Mouse (Mus musculus): Measurements from ENCODE around the gene Otud7b. TPM values are rescaled to one million over a fixed set of nuclear protein-coding genes. Genes with fewer than 3 reads are reported as not detected.

The Otud7b gene
- polyA plus RNA-seq, 2 experiments = 14.3 to 20.9 TPM

GRCm38 (mm10) chr3:96133327-96133905 lies 29.1 kb downstream of the Otud7b start:
- H3K36me3 ChIP-seq (ENCODE audit: control insufficient read depth, insufficient read depth, low read length) = peaks cover 20% of the 10 kb centered on the region
- H3K4me1 ChIP-seq (ENCODE audit: control insufficient read depth, insufficient read depth, low read length) = no peaks in the 10 kb centered on the region
- no peaks in the 10 kb centered on the region for H3K9me3 ChIP-seq (ENCODE audit: control insufficient read depth, low read length)
- no peak overlapping the region for H3K4me3 ChIP-seq (replicated peaks; ENCODE audit: low read length)
- no peak overlapping the region for H3K4me2 ChIP-seq (replicated peaks; ENCODE audit: low read depth, low read length, severe bottlenecking)
- no peak for ATAC-seq (ENCODE audit: low FRiP score, low read depth)
- 75% methylated on average over 11 of the region's 11 CpGs for WGBS
- TF ChIP-seq POLR2A (IDR thresholded peaks at IDR 0.05; ENCODE audit: borderline replicate concordance, extremely low read depth, insufficient read depth, insufficient read length) = no peak
- H3K27ac ChIP-seq (replicated peaks; ENCODE audit: low read depth, low read length) = no peak overlapping the region
- H3K27me3 ChIP-seq (ENCODE audit: control insufficient read depth, insufficient read depth, low read length) = no peaks in the 10 kb centered on the region
- no peak overlapping the region for H3K9ac ChIP-seq (ENCODE audit: low read depth, low read length, severe bottlenecking)
- no peak for DNase-seq (ENCODE audit: low spot score)

- Histone ChIP-seq H3K36me3 (ENCODE audit: control insufficient read depth, insufficient read depth, low read length) (peaks cover 29% of the 10 kb centered on the region), H3K9ac (ENCODE audit: low read depth, low read length, severe bottlenecking) (no peak overlapping the region), H3K4me1 (ENCODE audit: control insufficient read depth, insufficient read depth, low read length) (no peaks in the 10 kb centered on the region), H3K9me3 (ENCODE audit: control insufficient read depth, low read length) (no peaks in the 10 kb centered on the region), H3K4me2 (replicated peaks; ENCODE audit: low read depth, low read length, severe bottlenecking) (no peak overlapping the region), H3K27ac (replicated peaks; ENCODE audit: low read depth, low read length) (no peak overlapping the region), H3K4me3 (replicated peaks; ENCODE audit: low read length) (no peak overlapping the region), H3K27me3 (ENCODE audit: control insufficient read depth, insufficient read depth, low read length) (no peaks in the 10 kb centered on the region)
- DNase-seq (ENCODE audit: low spot score) (no peak), ATAC-seq (ENCODE audit: low FRiP score, low read depth) (no peak)
- no peak for TF ChIP-seq POLR2A (IDR thresholded peaks at IDR 0.05; ENCODE audit: borderline replicate concordance, extremely low read depth, insufficient read depth, insufficient read length)
- 69% methylated on average over 3 of the region's 3 CpGs for WGBS
Measured at GRCm38 (mm10) chr3:96135011-96135410, 30.7 kb downstream of the Otud7b start.

GRCm38 (mm10) chr3:96147950-96148349 lies 43.6 kb downstream of the Otud7b start:
- peak; percentile 79 for DNase-seq (ENCODE audit: low spot score)
- Histone ChIP-seq H3K9ac (ENCODE audit: low read depth, low read length, severe bottlenecking) (no peak overlapping the region), H3K27me3 (ENCODE audit: control insufficient read depth, insufficient read depth, low read length) (no peaks in the 10 kb centered on the region), H3K4me2 (replicated peaks; ENCODE audit: low read depth, low read length, severe bottlenecking) (no peak overlapping the region), H3K27ac (replicated peaks; ENCODE audit: low read depth, low read length) (no peak overlapping the region), H3K4me3 (replicated peaks; ENCODE audit: low read length) (no peak overlapping the region), H3K36me3 (ENCODE audit: control insufficient read depth, insufficient read depth, low read length) (peaks cover 74% of the 10 kb centered on the region), H3K4me1 (ENCODE audit: control insufficient read depth, insufficient read depth, low read length) (no peaks in the 10 kb centered on the region), H3K9me3 (ENCODE audit: control insufficient read depth, low read length) (no peaks in the 10 kb centered on the region)
- 16% methylated on average over 5 of the region's 5 CpGs for WGBS
- TF ChIP-seq POLR2A (IDR thresholded peaks at IDR 0.05; ENCODE audit: borderline replicate concordance, extremely low read depth, insufficient read depth, insufficient read length) = no peak
- ATAC-seq (ENCODE audit: low FRiP score, low read depth) = no peak

GRCm38 (mm10) chr3:96151836-96152235 lies 47.5 kb downstream of the Otud7b start:
- TF ChIP-seq POLR2A (IDR thresholded peaks at IDR 0.05; ENCODE audit: borderline replicate concordance, extremely low read depth, insufficient read depth, insufficient read length) = no peak
- no peak overlapping the region for H3K9ac ChIP-seq (ENCODE audit: low read depth, low read length, severe bottlenecking)
- no peak for ATAC-seq (ENCODE audit: low FRiP score, low read depth)

GRCm38 (mm10) chr3:96152611-96153010 lies 48.3 kb downstream of the Otud7b start:
- no peak for ATAC-seq (ENCODE audit: low FRiP score, low read depth)
- no peak overlapping the region for H3K9ac ChIP-seq (ENCODE audit: low read depth, low read length, severe bottlenecking)

More at GRCm38 (mm10) chr3:96151836-96152235, 47.5 kb downstream of the Otud7b start:
- H3K9me3 ChIP-seq (ENCODE audit: control insufficient read depth, low read length) = no peaks in the 10 kb centered on the region
- H3K36me3 ChIP-seq (ENCODE audit: control insufficient read depth, insufficient read depth, low read length) = peaks cover 73% of the 10 kb centered on the region
- WGBS = 83% methylated on average over 7 of the region's 7 CpGs
- no peaks in the 10 kb centered on the region for H3K4me1 ChIP-seq (ENCODE audit: control insufficient read depth, insufficient read depth, low read length)
- DNase-seq (ENCODE audit: low spot score) = no peak
- no peak overlapping the region for H3K4me3 ChIP-seq (replicated peaks; ENCODE audit: low read length)
- no peak overlapping the region for H3K4me2 ChIP-seq (replicated peaks; ENCODE audit: low read depth, low read length, severe bottlenecking)
- H3K27me3 ChIP-seq (ENCODE audit: control insufficient read depth, insufficient read depth, low read length) = no peaks in the 10 kb centered on the region
- H3K27ac ChIP-seq (replicated peaks; ENCODE audit: low read depth, low read length) = no peak overlapping the region

More at GRCm38 (mm10) chr3:96152611-96153010, 48.3 kb downstream of the Otud7b start:
- 92% methylated on average over 5 of the region's 5 CpGs for WGBS
- H3K9me3 ChIP-seq (ENCODE audit: control insufficient read depth, low read length) = no peaks in the 10 kb centered on the region
- no peak overlapping the region for H3K4me3 ChIP-seq (replicated peaks; ENCODE audit: low read length)
- no peak for DNase-seq (ENCODE audit: low spot score)
- H3K27ac ChIP-seq (replicated peaks; ENCODE audit: low read depth, low read length) = no peak overlapping the region
- TF ChIP-seq POLR2A (IDR thresholded peaks at IDR 0.05; ENCODE audit: borderline replicate concordance, extremely low read depth, insufficient read depth, insufficient read length) = no peak
- H3K27me3 ChIP-seq (ENCODE audit: control insufficient read depth, insufficient read depth, low read length) = no peaks in the 10 kb centered on the region
- no peaks in the 10 kb centered on the region for H3K4me1 ChIP-seq (ENCODE audit: control insufficient read depth, insufficient read depth, low read length)
- no peak overlapping the region for H3K4me2 ChIP-seq (replicated peaks; ENCODE audit: low read depth, low read length, severe bottlenecking)
- H3K36me3 ChIP-seq (ENCODE audit: control insufficient read depth, insufficient read depth, low read length) = peaks cover 72% of the 10 kb centered on the region

All from limb, embryonic 14.5 days (tissue).